Mouse (Mus musculus) E14TG2a.4 (cell line): ENCODE measurements around the gene Dnajc9.

Source experiments
- CTCF ChIP-seq: conservative IDR thresholded peaks from 2 replicates; pipeline ENCODE4 v1.5.1; 2014; ENCODE audit warnings: low read length
- NANOG ChIP-seq: IDR thresholded peaks from 2 replicates; pipeline ENCODE4 v1.6.1; 2014; ENCODE audit warnings: borderline replicate concordance, low read length, mixed read lengths
- POU5F1 ChIP-seq: IDR thresholded peaks from 2 replicates; pipeline ENCODE4 v1.6.1; 2014; ENCODE audit warnings: low read length, borderline replicate concordance

DNA sequence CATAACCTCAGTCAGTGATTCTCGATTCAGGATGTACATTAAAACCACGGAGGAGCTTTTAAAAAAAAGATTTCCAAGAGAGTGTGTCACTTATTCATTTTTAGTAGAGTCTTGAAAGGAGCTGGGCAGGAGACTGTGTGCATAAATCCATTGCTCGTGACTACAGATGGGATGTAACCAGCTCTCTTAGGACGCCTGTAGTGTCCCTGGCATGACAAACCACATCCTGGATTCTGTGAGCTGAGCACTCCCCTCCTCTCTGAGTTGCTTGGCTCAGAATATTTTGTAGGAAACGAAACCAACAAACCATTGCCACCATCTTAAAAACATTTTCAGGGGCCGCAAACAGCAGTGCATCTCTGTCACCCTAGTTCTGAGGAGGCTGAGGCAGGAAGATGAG is 48.3 kb upstream of the Dnajc9 start:
- TF ChIP-seq CTCF (no peak), NANOG (no peak), POU5F1 (no peak)
